Mouse (Mus musculus) neural tube, embryonic 14.5 days (tissue): Measurements from ENCODE around the gene Kif20b. TPM values are rescaled to one million over a fixed set of nuclear protein-coding genes. Genes with fewer than 3 reads are reported as not detected.

Source experiments
- ATAC-seq: fragments of 200-750 bp; cut with Nextera tagmentation; 2 replicates; pipeline ENCODE4 v1.8.0; 2017; ENCODE audit warnings: low read depth, mild to moderate bottlenecking, moderate TSS enrichment, moderate library complexity
- H3K27ac ChIP-seq: fragments of 300-500 bp; sonication (generic); 2 replicates; pipeline ENCODE4 v1.5.1; 2014; ENCODE audit warnings: low read depth, mild to moderate bottlenecking, control low read depth, low read length, moderate library complexity, mixed read lengths
- H3K27me3 ChIP-seq: fragments of 300-500 bp; sonication (generic); 2 replicates; pipeline ENCODE4 v1.6.1; 2014; ENCODE audit warnings: low read length; ENCODE audit not compliant: control insufficient read depth, insufficient read depth
- H3K36me3 ChIP-seq: fragments of 300-500 bp; sonication (generic); 2 replicates; pipeline ENCODE4 v1.6.1; 2014; ENCODE audit warnings: low read length, mixed read lengths; ENCODE audit not compliant: control insufficient read depth, insufficient read depth
- H3K4me1 ChIP-seq: fragments of 300-500 bp; sonication (generic); 2 replicates; pipeline ENCODE4 v1.6.1; 2014; ENCODE audit warnings: low read length; ENCODE audit not compliant: control insufficient read depth, insufficient read depth
- H3K4me2 ChIP-seq: fragments of 300-500 bp; sonication (generic); 2 replicates; pipeline ENCODE4 v1.6.1; 2014; ENCODE audit warnings: mild to moderate bottlenecking, low read depth, low read length, control low read depth
- H3K4me3 ChIP-seq: fragments of 300-500 bp; sonication (generic); 2 replicates; pipeline ENCODE4 v1.5.1; 2014; ENCODE audit warnings: low read depth, low read length, control low read depth, mixed read lengths
- H3K9ac ChIP-seq: fragments of 300-500 bp; sonication (generic); replicated peaks from 2 replicates; pipeline ENCODE4 v1.6.1; 2014; ENCODE audit warnings: low read depth, mild to moderate bottlenecking, control low read depth, low read length, mixed read lengths
- H3K9me3 ChIP-seq: fragments of 300-500 bp; sonication (generic); 2 replicates; pipeline ENCODE4 v1.6.1; 2016; ENCODE audit warnings: low read length; ENCODE audit not compliant: control insufficient read depth
- WGBS: fragments of 180-500 bp; shearing (Covaris S2); extraction: QIAGEN DNeasy Blood & Tissue Kit; methylation state at CpG from one replicate; pipeline ENCODE4 v1.1.7; 2014; 5-methylcytosine and 5-hydroxymethylcytosine counted together
- microRNA counts: library from miRNA; unstranded; fragments of <30 nt; microRNA quantifications from one replicate; lab custom pipeline; 2016
- microRNA-seq: library from miRNA; unstranded; fragments of <30 nt; microRNA quantifications from one replicate; pipeline ENCODE4, GENCODE M21; 2016
- polyA plus RNA-seq: library from polyadenylated mRNA; unstranded; fragments of >200 nt; fragmentation: Nextera tagmentation; extraction: Ambion mirVana; gene quantifications from 2 replicates; pipeline ENCODE4 v1.2.1, GENCODE M21; 2014

Kif20b gene
- polyA plus RNA-seq, 1 experiment from 2014 or later, result 4.1 TPM

DNA sequence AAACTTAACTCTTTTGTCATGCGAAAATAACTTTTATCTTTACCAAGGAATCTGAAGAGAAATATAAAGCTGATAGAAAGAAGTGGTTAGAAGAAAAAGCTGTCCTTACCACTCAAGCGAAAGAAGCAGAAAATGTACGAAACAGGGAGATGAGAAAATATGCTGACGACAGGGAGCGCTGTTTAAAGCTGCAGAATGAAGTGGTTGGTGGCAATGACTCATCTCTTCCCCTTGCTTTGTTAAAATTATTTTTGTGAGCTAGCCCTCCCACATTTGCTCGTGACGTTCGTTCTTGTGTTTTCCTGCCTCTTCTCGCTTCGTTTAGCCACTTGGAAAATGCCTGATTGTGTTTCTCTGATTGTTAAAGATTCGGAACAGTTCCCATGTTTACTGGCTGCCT, 37.2 kb downstream of the Kif20b start:
- Histone ChIP-seq H3K4me2 (no peak overlapping the region), H3K27me3 (no peaks in the 10 kb centered on the region), H3K4me3 (no peak overlapping the region), H3K9ac (no peak overlapping the region), H3K9me3 (no peaks in the 10 kb centered on the region), H3K4me1 (no peaks in the 10 kb centered on the region), H3K36me3 (no peaks in the 10 kb centered on the region), H3K27ac (no peak overlapping the region)
- WGBS, result 92% methylated on average over 11 of the region's 11 CpGs
- ATAC-seq, result no peak

DNA sequence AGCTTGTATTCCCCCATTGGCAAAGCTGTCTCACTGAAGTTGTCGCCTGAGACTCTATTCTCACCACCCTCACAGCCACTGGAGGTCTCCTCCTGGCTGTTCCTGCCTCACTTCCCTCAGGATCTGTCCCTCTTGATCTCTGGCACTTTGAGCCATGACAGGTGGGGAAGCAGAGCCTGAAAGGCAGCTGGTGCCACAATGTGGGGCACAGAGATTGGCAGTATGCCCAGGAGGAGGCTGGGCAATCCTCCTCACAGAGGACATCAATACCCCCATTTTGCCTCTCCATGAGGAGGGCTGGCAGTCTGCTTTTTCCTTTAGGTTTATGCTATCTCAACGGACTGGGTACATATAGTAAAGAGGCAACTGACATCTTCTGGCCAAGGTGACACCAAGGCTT, 62.6 kb downstream of the Kif20b start:
- no peak overlapping the region for H3K4me3 ChIP-seq
- no peaks in the 10 kb centered on the region for H3K27me3 ChIP-seq
- no peaks in the 10 kb centered on the region for H3K36me3 ChIP-seq
- H3K27ac ChIP-seq, result no peak overlapping the region
- H3K9ac ChIP-seq, result no peak overlapping the region
- 55% methylated on average over 2 of the region's 2 CpGs for WGBS
- ATAC-seq, result peak; percentile 31; the same call in 1 of the 2 replicates
- no peaks in the 10 kb centered on the region for H3K9me3 ChIP-seq
- no peak overlapping the region for H3K4me2 ChIP-seq
- H3K4me1 ChIP-seq, result no peaks in the 10 kb centered on the region

DNA sequence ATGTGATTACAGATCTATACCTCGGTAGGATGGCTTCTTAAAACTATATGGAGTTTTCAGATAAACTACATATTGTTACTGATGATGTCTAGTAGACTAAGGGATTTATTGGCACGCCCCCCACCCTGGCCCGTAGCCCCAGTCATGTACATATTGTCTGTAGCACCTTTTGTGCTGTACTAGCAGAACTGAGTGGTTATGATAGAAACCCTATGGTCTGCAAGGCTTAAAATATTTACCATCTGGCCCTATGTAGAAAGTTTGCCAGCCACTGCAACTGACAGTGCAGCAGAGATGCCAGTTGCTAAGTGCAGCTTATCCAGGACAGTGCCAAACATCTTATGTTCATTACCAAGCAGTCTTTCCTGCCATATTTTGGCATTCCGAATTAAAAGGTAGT, 68.3 kb downstream of the Kif20b start:
- Histone ChIP-seq H3K36me3 (no peaks in the 10 kb centered on the region), H3K4me2 (no peak overlapping the region), H3K4me1 (no peaks in the 10 kb centered on the region), H3K9ac (no peak overlapping the region), H3K27me3 (no peaks in the 10 kb centered on the region), H3K27ac (no peak overlapping the region), H3K9me3 (no peaks in the 10 kb centered on the region), H3K4me3 (no peak overlapping the region)
- ATAC-seq, result no peak
- WGBS, result 78% methylated on average over 4 of the region's 4 CpGs

DNA sequence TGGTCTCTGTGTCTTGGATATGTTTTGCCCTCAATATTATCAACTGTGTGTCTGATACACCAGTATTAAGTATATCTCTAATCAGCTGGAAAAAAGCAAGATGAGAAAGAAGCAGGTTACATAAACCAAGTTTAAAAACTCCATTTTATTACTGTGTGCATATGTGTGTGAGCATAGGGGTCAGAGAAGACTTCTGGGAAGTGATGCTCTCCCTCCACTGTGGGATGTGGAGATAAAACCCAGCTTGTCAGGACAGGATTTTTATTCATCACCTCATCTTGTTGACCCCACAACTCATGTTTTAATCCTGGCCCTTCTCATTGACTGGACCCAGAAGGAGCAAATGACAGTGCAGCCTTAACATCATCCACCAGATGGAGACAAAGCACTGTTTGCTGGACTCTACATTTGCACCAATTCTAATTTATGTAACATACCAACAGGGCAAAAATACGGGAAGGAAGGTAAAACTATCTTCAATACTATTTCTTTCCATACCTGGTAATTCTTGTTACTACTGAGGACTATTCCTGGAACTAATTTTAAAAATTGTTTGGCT, 70.9 kb downstream of the Kif20b start:
- Histone ChIP-seq H3K4me1 (no peaks in the 10 kb centered on the region), H3K36me3 (no peaks in the 10 kb centered on the region), H3K27ac (no peak overlapping the region), H3K9me3 (no peaks in the 10 kb centered on the region), H3K4me2 (no peak overlapping the region), H3K9ac (no peak overlapping the region), H3K27me3 (no peaks in the 10 kb centered on the region), H3K4me3 (no peak overlapping the region)
- 8% methylated on average over 1 of the region's 1 CpGs for WGBS
- peak; percentile 89 for ATAC-seq

DNA sequence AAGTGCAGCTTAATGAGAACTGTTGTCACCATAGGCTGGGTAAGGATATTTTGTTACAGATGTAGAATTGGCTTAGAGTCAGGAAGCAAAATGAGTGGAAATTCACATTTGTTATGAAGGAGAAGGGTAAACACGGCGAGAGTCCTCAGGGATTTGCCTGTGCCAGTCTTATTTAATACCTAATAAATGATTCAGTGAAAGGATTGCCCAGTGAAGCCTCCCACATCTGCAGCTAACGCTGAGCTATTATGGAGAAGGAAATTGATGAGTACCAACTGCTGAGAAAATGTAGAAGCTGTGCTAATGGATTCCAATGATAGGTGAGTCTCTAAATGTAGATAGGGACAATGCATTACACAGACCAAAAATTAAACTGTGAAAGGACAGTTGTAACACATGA, 92.9 kb downstream of the Kif20b start:
- Histone ChIP-seq H3K9ac (no peak overlapping the region), H3K36me3 (no peaks in the 10 kb centered on the region), H3K27ac (no peak overlapping the region), H3K4me3 (no peak overlapping the region), H3K9me3 (no peaks in the 10 kb centered on the region), H3K4me1 (no peaks in the 10 kb centered on the region), H3K4me2 (no peak overlapping the region), H3K27me3 (no peaks in the 10 kb centered on the region)
- 49% methylated on average over 3 of the region's 3 CpGs for WGBS
- ATAC-seq, result peak; percentile 54

DNA sequence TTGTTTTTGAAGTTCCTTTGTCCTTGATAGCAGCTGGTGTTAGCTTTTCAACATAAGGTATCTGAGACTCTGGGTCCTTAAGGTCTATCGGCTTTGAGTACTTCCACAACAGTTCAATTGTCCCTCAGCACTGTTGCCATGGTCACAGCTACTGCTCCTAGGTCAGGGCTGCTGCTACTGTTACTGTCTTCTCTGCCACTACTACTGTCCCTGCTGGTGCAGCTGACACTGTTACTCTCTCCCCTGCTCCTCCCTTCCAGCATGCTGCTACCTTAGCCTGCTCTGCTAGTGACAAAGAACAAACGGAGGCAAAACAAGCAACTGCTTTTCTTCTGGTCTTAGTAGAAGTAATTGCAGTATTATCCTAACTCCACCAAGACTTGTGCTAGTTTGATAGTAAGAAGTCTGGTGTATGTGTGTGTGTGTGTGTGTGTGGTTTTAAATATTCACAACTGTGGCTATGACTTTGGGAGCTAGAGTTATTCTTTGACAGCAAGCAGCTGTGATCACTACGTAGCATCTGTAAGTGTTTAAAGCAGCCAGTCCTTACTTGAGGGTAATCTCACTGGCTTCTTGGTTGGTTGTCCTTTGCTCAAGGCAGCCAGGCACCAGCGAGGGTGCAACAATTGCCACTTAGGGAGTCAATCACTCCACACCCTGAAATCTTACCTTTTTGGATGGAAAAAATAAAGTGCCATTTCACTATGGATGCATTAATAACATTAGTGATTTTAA, 95.5 kb downstream of the Kif20b start:
- Histone ChIP-seq H3K27me3 (no peaks in the 10 kb centered on the region), H3K27ac (no peak overlapping the region), H3K4me1 (no peaks in the 10 kb centered on the region), H3K36me3 (no peaks in the 10 kb centered on the region), H3K4me2 (no peak overlapping the region), H3K9ac (no peak overlapping the region), H3K4me3 (no peak overlapping the region), H3K9me3 (no peaks in the 10 kb centered on the region)
- 57% methylated on average over 4 of the region's 4 CpGs for WGBS
- no peak for ATAC-seq

DNA sequence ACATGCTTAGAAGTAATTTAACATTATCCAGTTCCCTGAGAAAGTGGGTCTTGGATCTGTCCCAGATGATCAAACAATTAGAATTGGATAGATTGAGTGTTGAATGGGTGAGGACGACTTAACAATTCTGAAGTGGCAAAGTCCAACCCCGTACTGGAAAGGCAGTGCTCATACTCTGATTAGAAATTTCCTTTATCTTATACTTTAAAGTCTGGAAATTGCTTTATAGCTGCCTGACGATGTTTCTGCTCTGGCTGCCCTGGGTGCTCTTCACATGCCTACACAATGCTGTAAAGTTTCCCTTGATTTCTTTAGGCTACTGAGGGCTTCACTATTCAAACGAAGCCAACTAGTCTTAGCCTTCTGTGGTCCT, 96.0 kb downstream of the Kif20b start:
- Histone ChIP-seq H3K9me3 (no peaks in the 10 kb centered on the region), H3K4me3 (no peak overlapping the region), H3K27ac (no peak overlapping the region), H3K4me1 (no peaks in the 10 kb centered on the region), H3K9ac (no peak overlapping the region), H3K36me3 (no peaks in the 10 kb centered on the region), H3K4me2 (no peak overlapping the region), H3K27me3 (no peaks in the 10 kb centered on the region)
- no peak for ATAC-seq
- WGBS, result 59% methylated on average over 4 of the region's 4 CpGs

MicroRNAs within 50 kb of the gene (microRNA counts, 519-probe panel; counts per million panel counts)
- microRNA mmu-miR-1950 (lab: Ali Mortazavi, UCI), result not detected

Small RNAs within 50 kb of the gene (microRNA-seq; reads per million reads assigned to microRNA genes)
- gene Mir1950, result not detected

Other genes starting within 250 kb of the Kif20b start
- gene Slc16a12, start 175.1 kb upstream of the Kif20b start, polyA plus RNA-seq, result 0.88 and 2.8 TPM in 2 replicates
- 12.8 and 14.1 TPM in 2 replicates for gene Pank1, start 42.9 kb upstream of the Kif20b start, polyA plus RNA-seq